Mouse (Mus musculus) adrenal gland, postnatal 14 days (tissue): Measurements from ENCODE around the gene Tbc1d14. TPM values are rescaled to one million over a fixed set of nuclear protein-coding genes. Genes with fewer than 3 reads are reported as not detected.

Experiments used
- DNase-seq: peaks from one replicate; pipeline ENCODE4 v3.0.0; 2021; ENCODE audit warnings: mixed read lengths
- long read RNA-seq, 2 experiments: library from polyadenylated mRNA; stranded (forward); transcript quantifications; one replicate each; pipeline ENCODE4 v2.0.0; 2021
- total RNA-seq: library from RNA; stranded (reverse); gene quantifications from 2 replicates; pipeline ENCODE4 v1.2.3, GENCODE M21; 2021

Tbc1d14 gene
- total RNA-seq: 31.9 and 32.4 TPM in 2 replicates
- long read RNA-seq, experiment 1, partial matches to known transcripts: 3 of 9 reads
- long read RNA-seq, experiment 1, other reads (novel, unspliced or antisense): 2 of 9 reads
- long read RNA-seq, experiment 2, full-length matches to known transcripts: 3 of 5 reads
- long read RNA-seq, experiment 2, partial matches to known transcripts: 1 of 5 reads
- long read RNA-seq, experiment 2, other reads (novel, unspliced or antisense): 1 of 5 reads

GRCm38 (mm10) chr5:36593176-36593575, at the start of gene Tbc1d14:
TSS of gene Tbc1d14 (minus strand) at chr5:36593276.
- no peak for DNase-seq

GRCm38 (mm10) chr5:36625612-36626011, 32.5 kb upstream of the Tbc1d14 start:
- DNase-seq: no peak

- DNase-seq: no peak
Measured at GRCm38 (mm10) chr5:36623670-36624069, 30.6 kb upstream of the Tbc1d14 start.

GRCm38 (mm10) chr5:36621058-36621449, 28.0 kb upstream of the Tbc1d14 start:
- DNase-seq: no peak

- no peak for DNase-seq
Measured at GRCm38 (mm10) chr5:36620409-36621057, 27.5 kb upstream of the Tbc1d14 start.

- no peak for DNase-seq
Measured at GRCm38 (mm10) chr5:36618890-36619289, 25.8 kb upstream of the Tbc1d14 start.

- no peak for DNase-seq
Measured at GRCm38 (mm10) chr5:36618356-36618755, 25.3 kb upstream of the Tbc1d14 start.

- DNase-seq: no peak
Measured at GRCm38 (mm10) chr5:36614124-36614523, 21.0 kb upstream of the Tbc1d14 start.

- no peak for DNase-seq
Measured at GRCm38 (mm10) chr5:36608939-36609499, 15.9 kb upstream of the Tbc1d14 start.

GRCm38 (mm10) chr5:36603031-36603430, 10.0 kb upstream of the Tbc1d14 start:
- peak; percentile 65 for DNase-seq

- peak; percentile 40 for DNase-seq
Measured at GRCm38 (mm10) chr5:36602028-36602427, 9.0 kb upstream of the Tbc1d14 start.

- DNase-seq: no peak
Measured at GRCm38 (mm10) chr5:36601492-36601891, 8.4 kb upstream of the Tbc1d14 start.

GRCm38 (mm10) chr5:36598883-36599282, 5.8 kb upstream of the Tbc1d14 start:
- DNase-seq: no peak

- DNase-seq: peak; percentile 59
Measured at GRCm38 (mm10) chr5:36597653-36598052, 4.6 kb upstream of the Tbc1d14 start.

- DNase-seq: no peak
Measured at GRCm38 (mm10) chr5:36596225-36596624, 3.1 kb upstream of the Tbc1d14 start.

GRCm38 (mm10) chr5:36595115-36595514, 2.0 kb upstream of the Tbc1d14 start:
- DNase-seq: no peak

GRCm38 (mm10) chr5:36594344-36594743, 1.3 kb upstream of the Tbc1d14 start:
- DNase-seq: no peak

GRCm38 (mm10) chr5:36590499-36590920, 2.6 kb downstream of the Tbc1d14 start:
- no peak for DNase-seq

- DNase-seq: no peak
Measured at GRCm38 (mm10) chr5:36584299-36584698, 8.8 kb downstream of the Tbc1d14 start.

GRCm38 (mm10) chr5:36581924-36582642, 11.0 kb downstream of the Tbc1d14 start:
- peak; percentile 100 for DNase-seq

- DNase-seq: no peak
Measured at GRCm38 (mm10) chr5:36581259-36581923, 11.7 kb downstream of the Tbc1d14 start.

GRCm38 (mm10) chr5:36579967-36580366, 13.1 kb downstream of the Tbc1d14 start:
- no peak for DNase-seq
